Mouse (Mus musculus): Measurements from ENCODE around the gene Cdc37l1.

Gene Cdc37l1

DNA sequence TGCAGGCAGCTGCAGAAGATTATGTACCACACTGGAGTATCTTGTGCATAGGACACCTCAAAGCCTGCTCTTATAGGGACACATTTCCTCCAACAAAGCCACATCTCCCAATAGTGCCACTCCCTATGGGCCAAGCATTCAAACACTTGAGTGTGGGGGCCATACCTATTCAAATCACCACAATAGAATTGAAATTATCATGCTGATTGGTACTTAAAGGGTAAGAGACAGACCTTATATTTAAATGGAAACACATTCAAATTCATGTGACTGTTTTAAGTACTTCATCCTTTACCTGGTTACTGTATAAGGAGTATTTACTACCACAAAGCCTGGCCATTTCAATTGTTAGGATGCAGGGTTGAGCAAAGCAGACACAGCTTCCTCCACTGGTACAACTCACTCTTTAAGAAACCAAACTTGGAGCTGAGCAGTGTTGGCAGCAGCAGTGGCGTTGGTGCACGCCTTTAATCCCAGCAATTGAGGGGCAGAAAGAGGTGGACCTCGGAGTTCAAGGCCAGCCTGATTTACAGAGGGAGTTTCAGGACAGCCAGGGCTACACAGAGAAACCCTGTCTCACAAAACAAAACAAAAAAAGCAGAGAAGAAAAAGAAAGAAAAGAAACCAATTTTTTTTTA lies 18.0 kb downstream of the Cdc37l1 start:
- no peak for DNase-seq (ENCODE audit: low spot score in 2 of 2)

DNA sequence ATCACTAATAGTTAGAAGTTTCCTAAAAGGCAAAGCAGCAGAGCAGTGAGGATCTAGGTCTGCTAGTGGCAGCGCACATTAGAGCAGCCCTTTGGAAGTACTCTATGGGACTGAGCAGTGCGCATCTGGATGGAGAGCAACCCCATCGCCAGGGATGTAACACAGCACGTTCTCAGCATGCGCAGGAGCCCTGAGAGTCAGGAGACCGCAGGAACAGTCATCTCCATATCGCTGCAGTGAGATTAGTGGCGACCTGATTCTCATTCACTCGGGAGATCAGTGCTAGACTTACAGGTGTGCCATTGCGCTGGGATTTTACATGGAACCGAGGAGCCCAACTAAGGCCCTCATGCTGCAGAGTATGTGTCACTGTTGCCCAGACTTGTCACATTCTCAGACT lies 18.9 kb downstream of the Cdc37l1 start:
- DNase-seq (ENCODE audit: low spot score in 2 of 2), result no peak

DNA sequence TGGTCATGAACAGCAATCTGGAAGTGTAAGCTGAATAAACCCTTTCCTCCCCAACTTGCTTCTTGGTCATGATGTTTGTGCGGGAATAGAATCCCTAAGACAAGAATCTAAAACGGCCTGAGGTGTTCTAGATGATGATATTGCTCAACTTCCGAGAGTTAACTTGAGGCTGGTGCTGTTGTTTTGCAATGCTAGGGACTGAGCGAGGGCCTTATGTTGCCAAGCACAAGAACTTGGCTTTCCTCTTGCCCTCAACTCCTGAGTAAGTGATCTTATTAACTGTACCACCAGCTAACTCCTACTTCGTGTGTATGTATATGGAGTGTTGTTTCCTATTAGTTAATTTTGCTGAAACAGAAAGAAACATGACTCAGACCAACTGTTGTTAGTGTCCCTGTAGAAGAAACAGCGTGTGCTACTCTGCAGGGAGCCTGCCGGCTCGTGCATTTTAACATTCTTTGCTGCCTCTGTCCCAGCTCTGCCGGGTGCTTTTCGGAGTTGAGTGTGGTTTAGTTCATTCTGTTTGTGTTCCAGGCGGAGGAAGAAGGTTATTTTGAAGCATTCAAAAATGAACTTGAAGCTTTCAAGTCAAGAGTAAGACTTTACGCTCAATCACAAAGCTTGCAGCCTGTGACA lies 21.3 kb downstream of the Cdc37l1 start:
- no peak for DNase-seq (ENCODE audit: low spot score in 2 of 2)

DNA sequence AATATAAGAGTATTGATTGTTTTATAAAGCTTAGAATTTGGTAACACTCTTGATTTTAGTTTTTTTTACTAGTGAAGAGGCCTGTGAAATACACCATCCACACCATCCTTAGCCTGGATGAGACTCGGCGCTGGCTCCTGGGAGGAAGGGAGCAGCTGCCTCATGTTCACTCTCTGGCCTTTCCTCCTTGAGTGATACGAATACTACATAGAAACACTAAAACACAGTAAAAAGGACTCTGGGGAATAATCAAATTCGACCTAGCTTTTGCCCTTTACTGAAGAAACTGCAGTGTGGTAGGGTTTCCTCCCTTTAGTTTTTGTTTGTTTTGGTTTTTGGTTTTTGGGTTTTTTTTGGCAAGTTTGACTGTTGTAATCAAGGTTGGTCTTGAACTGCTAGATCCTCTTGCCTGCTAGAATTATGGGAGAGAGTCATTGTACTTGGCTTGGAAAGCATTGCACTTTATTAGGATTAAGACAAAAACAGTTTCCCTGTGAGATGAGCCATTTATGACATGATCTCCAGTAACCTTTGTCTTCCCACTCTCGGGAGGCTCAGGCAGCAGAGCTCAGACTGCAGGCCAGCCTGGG lies 24.4 kb downstream of the Cdc37l1 start:
- DNase-seq (ENCODE audit: low spot score in 2 of 2), result no peak

DNA sequence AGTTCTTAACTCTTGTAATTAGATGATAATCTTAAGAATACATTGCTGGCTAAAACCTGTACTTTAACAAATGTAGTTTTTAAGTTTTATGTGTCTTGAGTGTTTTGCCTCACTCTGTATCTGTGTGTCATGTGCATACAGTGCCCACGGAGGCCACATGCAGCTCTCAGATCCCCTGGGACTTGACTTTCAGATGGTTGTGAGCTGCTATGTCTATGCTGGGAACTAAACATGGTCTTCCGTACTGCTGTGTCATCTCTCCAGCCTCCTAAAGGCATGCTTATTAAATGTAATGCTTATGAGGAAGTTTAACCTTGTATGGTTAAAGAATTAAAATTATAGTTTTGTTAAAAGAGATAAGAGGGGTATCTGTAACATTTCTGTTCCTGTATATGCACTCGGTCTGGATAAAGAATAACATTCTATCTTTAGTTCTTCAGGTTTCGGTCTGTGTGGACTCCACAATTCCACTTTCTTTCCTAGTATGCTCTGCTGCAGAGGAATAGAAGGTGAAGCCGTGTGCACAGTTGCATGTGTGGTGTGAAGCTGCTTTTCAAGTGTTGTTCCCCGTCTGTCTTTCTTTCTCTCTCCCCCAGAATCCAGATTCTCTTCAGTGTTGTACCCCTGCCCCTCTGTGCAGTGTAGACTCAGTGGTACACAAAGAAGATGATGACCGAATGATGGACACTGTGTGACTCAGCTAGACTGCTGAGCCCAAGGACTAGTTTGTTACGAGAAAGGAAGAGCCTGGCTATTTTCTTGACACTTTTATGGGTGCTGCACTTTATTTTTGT lies 25.5 kb downstream of the Cdc37l1 start:
- no peak for DNase-seq (ENCODE audit: low spot score in 2 of 2)

DNA sequence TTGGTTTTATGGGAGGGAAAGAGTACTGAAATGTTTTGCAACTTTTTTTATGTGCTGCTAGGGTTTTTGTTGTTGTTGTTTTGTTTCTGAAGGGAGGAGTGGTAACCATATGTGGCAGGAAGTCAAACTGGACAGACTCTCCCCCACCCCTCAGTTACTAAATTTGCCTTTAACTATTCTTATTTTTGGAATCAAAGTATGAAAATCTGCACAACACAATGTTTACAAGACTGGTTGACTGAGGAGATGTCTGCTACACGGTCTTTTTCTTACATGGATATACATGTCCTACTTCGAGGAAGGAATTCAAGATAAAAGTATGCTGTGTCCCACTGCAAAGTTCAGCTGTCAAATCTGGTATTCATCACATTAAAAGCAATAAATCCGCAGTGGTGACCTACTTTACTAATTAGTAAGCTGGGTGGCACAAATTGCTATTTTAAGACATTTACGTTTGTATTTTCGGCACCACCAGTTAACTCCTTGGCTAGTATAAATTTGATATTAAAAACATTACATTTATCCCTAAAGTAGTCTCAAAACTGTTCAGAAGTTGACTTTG lies 26.1 kb downstream of the Cdc37l1 start:
- no peak for DNase-seq (ENCODE audit: low spot score in 2 of 2)

DNA sequence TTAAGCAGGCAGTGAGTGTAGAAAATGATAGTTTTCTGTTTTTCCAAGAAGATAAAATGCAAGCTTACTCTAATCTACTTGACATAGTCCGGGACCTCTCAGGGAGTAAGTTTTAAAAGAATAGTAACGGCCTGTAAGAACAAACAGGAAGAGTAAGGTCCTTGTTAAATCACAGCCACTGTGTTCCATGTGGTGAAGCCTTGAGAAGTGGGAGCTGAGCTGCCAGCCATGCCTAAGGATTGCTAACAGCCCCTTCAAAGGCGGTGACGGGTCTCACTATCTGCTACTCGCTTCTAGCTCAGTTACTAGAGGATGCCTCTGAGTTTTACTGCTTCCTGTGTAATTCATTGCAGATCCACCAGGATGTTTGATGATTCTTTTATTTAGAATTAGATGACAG lies 26.6 kb downstream of the Cdc37l1 start:
- no peak for DNase-seq (ENCODE audit: low spot score in 2 of 2)

DNA sequence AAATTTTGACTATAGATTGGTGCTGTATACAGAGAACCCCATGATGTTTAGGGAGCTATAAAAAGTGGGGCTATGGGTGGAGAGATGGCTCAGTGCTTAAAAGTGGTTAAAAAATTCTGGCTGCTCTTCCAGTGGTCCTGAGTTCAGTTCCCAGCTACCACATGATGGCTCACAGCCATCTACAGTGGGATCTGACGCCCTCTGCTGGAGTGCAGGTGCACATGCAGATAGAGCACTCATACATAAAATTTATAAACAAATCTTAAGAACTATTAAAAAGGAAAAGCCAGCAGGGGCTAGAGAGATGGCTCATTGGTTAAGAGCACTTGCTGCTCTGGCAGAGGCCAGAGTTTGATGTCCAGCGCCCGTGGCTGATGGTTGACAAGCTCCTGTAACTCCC lies 29.5 kb downstream of the Cdc37l1 start:
- DNase-seq (ENCODE audit: low spot score in 2 of 2), result no peak

DNA sequence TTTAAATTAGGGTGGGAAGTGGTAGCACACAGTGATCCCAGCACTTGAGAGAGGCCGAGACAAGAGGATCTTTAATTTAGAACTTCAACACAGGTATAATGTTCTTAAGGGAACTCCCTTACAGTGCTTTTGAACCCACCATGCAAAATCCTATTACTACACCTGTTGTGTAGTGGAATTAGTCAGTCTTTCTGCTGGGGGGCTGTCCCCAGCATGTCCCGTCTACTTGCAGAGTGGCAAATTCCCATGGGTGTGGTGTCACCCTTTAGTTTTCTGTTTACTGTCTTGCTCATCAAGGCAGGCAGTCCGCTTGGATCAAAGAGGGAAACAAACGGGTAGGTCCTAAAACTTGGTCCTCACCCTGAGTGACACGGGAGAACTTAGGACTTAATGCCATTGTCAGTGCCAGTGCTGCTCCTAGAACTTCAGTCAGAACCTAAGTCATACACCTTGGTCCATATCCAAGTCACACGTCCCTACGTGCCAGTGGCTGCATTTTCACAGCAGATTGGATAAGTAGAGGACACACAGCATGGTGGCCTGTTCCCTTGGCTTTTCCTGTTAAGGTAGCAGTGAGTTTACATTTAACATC lies 31.7 kb downstream of the Cdc37l1 start:
- no peak for DNase-seq (ENCODE audit: low spot score in 2 of 2)

DNA sequence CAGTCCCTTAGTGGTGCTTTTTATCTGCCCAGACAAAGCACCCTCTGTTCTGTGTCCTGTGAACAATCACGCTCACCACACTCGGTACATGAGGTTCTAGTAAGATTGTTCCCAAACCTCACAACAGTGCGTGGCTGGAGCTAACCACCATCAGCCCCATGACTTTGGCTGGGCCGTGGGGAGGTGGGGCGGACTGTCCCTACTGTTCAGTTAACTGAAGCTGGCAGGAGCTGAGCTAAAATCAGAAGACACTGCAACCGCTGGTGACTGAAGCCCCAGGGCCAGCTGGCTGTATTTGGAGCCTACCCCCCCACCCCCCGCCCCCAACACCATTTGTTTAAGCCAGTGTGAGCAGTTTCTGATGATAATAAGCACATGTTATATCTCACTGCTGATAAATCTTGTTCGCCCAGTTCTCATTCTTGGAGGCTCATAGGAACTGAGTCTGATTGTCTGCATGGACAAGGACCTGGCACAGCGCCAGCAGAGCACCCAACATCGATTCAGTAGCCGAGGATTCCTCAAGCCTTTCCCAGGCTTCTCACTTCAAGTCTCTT lies 34.3 kb downstream of the Cdc37l1 start:
- no peak for DNase-seq (ENCODE audit: low spot score in 2 of 2)

DNA sequence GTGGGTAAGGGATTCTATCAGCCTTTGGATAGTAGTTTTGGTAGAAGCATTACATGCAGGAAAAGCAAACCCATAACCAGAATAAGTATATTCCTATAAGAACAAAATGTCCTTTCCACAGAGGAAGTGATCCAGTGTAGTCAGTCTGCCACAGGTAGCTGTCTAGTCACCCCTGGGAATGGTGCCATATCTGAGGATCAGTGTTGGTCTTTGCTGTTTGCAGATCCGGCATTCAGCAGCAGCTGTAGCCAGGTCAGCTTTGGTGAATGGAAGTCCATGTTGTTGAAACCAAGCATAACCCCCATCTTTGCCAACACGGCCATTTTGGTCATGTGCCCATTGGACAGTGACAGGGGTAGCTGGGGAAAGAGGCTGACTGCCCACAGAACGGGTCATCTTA lies 41.6 kb downstream of the Cdc37l1 start:
- no peak for DNase-seq (ENCODE audit: low spot score in 2 of 2)

DNA sequence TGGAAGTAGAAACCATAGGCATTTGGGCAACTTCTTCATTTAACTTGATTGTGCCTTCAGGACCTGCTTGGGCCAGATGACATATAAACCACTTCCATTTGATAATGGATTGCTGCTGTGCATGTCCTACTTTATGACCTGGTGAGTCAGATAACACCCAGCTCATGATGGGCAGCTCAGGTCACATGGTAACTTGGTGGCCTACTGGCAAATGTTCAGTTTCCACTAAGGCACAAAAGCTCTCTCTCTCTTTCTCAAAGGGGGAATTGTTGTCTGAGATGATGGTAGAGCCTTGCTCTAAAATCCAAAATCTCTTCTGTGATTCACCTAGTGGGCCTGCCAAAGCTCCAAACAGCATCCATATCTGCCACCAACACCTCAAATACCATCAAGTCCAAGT lies 42.5 kb downstream of the Cdc37l1 start:
- no peak for DNase-seq (ENCODE audit: low spot score in 2 of 2)

DNA sequence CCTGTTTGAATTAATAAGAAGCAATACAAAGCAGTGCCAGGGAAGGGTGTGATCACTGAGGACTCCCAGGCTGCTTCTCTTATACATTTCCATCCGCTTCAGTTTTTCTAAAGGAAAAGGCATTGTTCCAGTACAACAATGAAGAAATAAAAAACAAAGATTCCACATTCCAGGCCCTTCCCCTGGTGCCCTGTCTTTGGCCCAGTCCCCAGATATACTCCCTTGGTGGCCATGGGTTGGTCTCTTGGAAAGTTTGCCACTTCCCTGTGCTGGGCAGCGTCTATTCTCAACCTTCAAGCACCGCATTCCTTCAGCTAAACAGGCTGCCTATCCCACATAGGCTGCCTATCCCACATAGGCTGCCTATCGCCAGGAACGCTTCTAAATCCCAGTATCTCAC lies 46.9 kb downstream of the Cdc37l1 start:
- DNase-seq (ENCODE audit: low spot score in 2 of 2), result no peak

DNA sequence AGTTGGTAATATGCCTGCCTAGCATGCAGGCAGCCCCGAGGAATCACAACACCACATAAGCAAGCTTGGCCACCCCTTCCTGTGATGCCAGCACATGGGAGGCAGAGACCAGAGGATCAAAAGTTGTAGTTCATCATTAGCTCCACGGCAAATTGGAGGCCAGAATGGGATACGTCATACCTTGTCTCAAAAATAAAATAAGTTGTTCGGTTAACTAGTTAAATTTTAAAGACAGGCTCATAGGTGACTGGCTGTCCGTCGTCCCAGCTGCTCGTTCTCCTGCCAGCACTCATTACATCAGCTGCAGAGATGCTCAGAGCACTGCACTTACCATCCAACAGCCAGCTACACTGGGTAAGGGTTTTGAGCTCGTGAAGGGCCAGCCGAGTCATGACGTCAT lies 47.4 kb downstream of the Cdc37l1 start:
- DNase-seq (ENCODE audit: low spot score in 2 of 2), result no peak

DNA sequence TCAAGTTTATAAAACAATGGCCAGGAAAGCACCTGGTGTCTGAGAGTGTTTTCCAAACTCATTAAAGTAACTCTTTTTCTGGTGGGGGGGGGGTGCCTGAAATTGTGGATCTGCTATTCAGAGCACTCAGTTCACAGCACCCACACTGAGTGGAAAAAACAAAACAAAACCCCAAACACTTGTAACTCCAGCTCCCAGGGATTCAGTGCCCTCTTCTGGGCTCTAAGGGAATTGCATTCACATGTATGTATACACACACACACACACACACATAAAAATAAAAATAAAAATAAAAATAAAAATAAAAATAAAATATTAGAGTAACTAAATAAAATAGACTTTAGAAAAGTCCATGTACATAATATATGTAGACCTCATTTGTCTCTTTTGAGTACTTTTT lies 49.2 kb downstream of the Cdc37l1 start:
- DNase-seq (ENCODE audit: low spot score in 2 of 2), result no peak

DNA sequence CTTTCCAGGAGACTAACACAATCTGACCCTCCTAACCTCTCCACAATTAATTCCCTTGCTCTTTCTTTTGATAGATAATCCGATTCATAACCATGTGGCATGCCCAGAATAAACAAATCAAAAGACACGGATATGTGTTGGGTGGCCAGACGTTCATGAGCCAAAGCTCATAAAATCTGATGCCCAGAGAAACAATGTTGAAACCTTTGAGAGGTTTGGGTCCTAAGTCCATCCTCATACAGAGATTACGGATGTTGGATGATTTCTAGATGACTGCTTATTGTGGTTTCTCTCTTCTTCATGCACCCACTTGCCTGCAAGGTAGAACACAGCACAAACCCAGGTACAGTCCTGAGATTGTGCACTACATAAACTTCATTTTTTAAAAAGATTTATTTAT lies 50.1 kb downstream of the Cdc37l1 start:
- no peak for DNase-seq (ENCODE audit: low spot score in 2 of 2)

DNA sequence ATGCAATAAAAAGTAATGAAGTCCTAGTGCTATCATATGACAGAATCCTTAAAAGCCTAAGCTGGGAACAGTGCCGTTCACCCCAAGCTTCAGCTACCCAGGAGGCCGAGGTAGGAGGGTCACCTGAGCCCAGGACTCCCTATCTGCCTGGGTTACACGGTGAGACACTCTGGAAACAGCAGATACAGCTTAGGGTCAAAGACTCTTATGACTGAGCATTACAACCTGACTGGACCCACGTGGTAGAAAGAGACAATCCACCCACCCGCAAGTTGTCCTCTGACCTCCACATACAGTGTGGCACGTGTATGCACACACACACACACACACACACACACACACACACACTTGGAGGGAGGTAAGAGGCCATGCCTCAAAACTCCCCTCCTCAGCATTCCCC lies 52.0 kb downstream of the Cdc37l1 start:
- DNase-seq (ENCODE audit: low spot score in 2 of 2), result no peak

DNA sequence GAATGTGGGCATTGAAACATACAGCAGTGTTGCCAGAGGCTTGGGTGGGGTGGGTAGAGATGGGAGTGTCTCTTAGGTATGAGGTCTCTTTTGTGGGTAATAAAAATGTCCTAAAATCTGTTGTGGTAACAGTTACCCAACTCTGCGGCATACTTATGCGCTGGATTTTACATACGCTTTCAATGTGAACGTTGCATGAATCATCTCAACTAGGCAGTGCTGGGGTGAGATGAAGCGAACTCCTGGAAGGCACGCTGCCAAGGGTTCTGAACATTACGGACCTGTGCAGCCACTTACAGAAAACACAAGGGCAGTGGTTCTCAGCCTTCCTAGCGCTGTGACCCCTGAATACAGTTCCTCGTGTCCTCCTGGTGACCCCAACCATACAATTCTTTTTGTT lies 52.5 kb downstream of the Cdc37l1 start:
- DNase-seq (ENCODE audit: low spot score in 2 of 2), result no peak

DNA sequence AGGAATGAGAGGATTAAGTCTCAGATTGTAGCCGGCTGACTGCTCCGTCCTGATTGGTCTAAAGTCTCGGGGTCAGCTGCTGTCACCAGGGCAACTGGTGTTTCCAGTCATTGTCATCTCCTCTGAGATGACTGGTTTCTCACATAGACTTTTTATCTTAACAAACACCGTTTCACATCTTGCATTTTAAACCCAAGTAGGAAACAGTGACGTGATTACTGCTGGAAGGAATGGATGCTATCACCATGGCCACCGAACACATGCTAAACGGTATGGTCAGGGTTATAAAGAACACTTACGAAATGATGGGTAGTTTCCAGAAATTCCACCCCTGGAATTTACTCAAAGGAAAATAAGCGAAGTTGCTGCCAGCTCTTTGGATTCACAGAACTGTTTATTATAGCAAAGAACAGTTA lies 54.2 kb downstream of the Cdc37l1 start:
- no peak for DNase-seq (ENCODE audit: low spot score in 2 of 2)

DNA sequence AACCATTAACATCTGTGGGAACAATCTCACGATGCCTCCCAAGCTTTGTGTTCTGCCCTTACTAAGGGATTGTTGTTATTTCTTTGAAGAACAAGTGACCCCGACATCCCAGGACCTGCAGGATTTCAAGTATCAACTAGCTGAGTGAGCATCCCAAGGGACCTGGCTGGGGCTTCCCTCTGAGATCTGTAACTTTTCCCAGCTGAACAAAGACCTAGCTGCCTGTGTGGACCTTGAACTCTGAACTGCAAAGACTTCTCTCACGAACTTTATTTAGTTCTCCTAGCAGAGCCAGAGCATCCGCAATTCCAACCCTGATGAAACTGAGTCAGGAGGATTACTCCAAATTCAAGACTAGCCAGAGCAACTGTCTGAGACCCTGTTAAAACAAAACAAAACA lies 55.2 kb downstream of the Cdc37l1 start:
- DNase-seq (ENCODE audit: low spot score in 2 of 2), result no peak

DNA sequence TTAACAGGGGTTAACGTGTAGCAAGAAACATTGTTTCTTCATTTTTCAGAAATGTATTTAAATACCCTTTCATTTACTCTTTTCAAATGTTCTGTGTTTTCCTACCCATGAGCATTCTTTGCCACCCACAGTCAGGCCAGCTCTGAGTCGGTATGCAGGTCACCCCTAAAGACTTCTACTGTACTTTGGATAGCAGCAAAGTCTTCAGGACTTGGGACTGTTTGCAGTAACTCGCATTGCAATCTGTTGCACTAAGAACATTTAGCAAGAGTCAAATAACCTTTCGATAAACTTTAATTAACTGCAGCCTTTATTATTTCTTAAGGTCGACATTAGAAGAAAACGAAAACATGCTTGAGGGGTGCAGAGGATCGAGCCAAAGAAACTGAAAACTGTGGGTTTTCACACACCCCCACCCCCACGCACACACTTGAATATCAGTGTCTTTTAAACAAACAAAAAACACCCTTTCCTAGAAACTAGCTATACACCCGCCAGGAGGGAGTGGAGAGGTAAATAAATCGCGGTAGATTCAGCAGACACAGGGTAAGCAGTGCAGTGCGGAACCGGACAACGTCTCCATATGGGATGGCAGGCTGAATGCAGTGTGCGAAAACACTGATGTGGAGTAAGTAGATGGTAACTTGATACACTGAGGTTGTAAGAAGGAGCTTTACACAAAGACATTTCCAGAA lies 56.0 kb downstream of the Cdc37l1 start:
- no peak for DNase-seq (ENCODE audit: low spot score in 2 of 2)

Measured in spleen, postnatal 14 days (tissue).